Mouse (Mus musculus) heart, postnatal 0 days (tissue): ENCODE results near the gene D630003M21Rik. TPM values are rescaled to one million over a fixed set of nuclear protein-coding genes. Genes with fewer than 3 reads are reported as not detected.

Experiments used
- ATAC-seq: fragments of 200-750 bp; cut with Nextera tagmentation; 2 replicates; pipeline ENCODE4 v1.8.0; 2017; ENCODE audit warnings: low read depth, moderate number of reproducible peaks, moderate library complexity; ENCODE audit not compliant: insufficient read depth
- DNase-seq: peaks from one replicate; pipeline ENCODE4 v3.0.0-alpha.2; 2016; ENCODE audit warnings: low spot score
- H3K27ac ChIP-seq: fragments of 300-500 bp; sonication (generic); 2 replicates; pipeline ENCODE4 v1.5.1; 2014; ENCODE audit warnings: low read depth, mild to moderate bottlenecking
- H3K27me3 ChIP-seq: fragments of 300-500 bp; sonication (generic); 2 replicates; pipeline ENCODE4 v1.6.1; 2014; ENCODE audit warnings: low read length, mixed read lengths; ENCODE audit not compliant: control insufficient read depth, insufficient read depth
- H3K36me3 ChIP-seq: fragments of 300-500 bp; sonication (generic); replicated peaks from 2 replicates; pipeline ENCODE4 v1.6.1; 2014; ENCODE audit warnings: low read length, mixed read lengths; ENCODE audit not compliant: control insufficient read depth, insufficient read depth
- H3K4me1 ChIP-seq: fragments of 300-500 bp; sonication (generic); 2 replicates; pipeline ENCODE4 v1.6.1; 2014; ENCODE audit warnings: antibody characterized with exemption; ENCODE audit not compliant: control insufficient read depth, insufficient read depth
- H3K4me2 ChIP-seq: fragments of 300-500 bp; sonication (generic); 2 replicates; pipeline ENCODE4 v1.6.1; 2014; ENCODE audit warnings: low read depth, mild to moderate bottlenecking, low read length, moderate library complexity
- H3K4me3 ChIP-seq: fragments of 300-500 bp; sonication (generic); 2 replicates; pipeline ENCODE4 v1.5.1; 2014; ENCODE audit warnings: low read depth, low read length
- H3K9ac ChIP-seq: fragments of 300-500 bp; sonication (generic); replicated peaks from 2 replicates; pipeline ENCODE4 v1.6.1; 2014; ENCODE audit warnings: low read depth, low read length, mixed read lengths
- H3K9me3 ChIP-seq: fragments of 300-500 bp; sonication (generic); replicated peaks from 2 replicates; pipeline ENCODE4 v1.6.1; 2016; ENCODE audit warnings: low read length; ENCODE audit not compliant: control insufficient read depth
- CTCF ChIP-seq: IDR thresholded peaks from 2 replicates; pipeline ENCODE4 v1.5.1; 2016; ENCODE audit warnings: antibody characterized with exemption, control low read depth, low read depth
- EP300 ChIP-seq: IDR thresholded peaks from 2 replicates; pipeline ENCODE4 v1.6.1; 2016; ENCODE audit warnings: antibody characterized with exemption, low read depth
- WGBS: fragments of 180-500 bp; shearing (Covaris S2); extraction: QIAGEN DNeasy Blood & Tissue Kit; methylation state at CpG from one replicate; pipeline ENCODE4 v1.1.7; 2014; 5-methylcytosine and 5-hydroxymethylcytosine counted together
- polyA plus RNA-seq: library from polyadenylated mRNA; unstranded; fragments of >200 nt; fragmentation: Nextera tagmentation; extraction: Ambion mirVana; gene quantifications from 2 replicates; pipeline ENCODE4 v1.2.1, GENCODE M21; 2015
- total RNA-seq: library from RNA; depleted of rRNA; stranded (reverse); fragments of >200 nt; gene quantifications from 2 replicates; pipeline ENCODE4 v1.2.3, GENCODE M21; 2014; ENCODE audit warnings: low replicate concordance

The D630003M21Rik gene
- total and polyA plus RNA-seq, 2 experiments from 2014 or later: 2.1 to 2.4 TPM

DNA sequence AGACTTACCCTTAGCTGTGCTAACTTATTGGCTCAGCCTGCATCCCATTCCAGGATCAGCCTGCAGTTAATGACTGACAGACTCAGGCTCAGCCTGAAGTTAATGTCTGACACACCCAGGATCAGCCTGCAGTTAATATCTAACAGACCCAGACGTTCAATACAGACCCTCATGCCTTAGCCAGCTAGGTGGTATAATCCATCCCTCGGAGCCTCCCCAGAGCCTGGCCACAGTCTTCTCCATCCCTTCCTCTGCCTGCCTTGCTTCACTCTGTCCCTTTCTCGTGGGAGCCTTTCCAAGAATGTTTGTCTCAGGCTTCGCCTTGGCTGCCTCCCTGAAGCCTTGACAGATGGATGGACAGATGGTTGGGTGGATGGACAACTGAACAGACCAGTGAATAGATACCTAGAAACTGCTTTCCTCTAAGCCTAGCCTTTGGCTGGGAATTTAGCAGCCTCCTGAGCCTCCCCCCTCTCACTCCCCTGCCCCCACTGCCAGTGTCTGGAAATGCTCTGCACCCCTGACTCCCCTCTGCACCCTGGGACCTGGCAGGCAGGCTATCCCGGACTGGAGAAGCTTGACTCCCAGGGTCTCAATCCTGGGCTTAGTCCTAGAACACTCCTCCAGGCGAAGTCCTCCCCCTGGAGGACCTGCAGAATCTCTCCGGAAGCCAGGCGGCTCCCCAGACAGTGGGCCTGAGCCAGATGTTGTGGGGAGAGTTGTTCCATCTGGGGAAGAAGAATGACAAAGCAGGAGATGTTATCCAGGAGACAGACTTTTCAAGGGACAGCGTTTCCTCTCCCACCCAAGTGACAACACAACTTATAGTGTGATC, 13.5 kb downstream of the D630003M21Rik start:
- no peak overlapping the region for H3K27ac ChIP-seq
- no peaks in the 10 kb centered on the region for H3K36me3 ChIP-seq
- no peaks in the 10 kb centered on the region for H3K4me1 ChIP-seq
- DNase-seq (peak; percentile 24), ATAC-seq (peak; percentile 45; the same call in 1 of the 2 replicates)
- H3K9me3 ChIP-seq: no peaks in the 10 kb centered on the region
- TF ChIP-seq EP300: no peak
- no peak for TF ChIP-seq CTCF
- WGBS: 51% methylated on average over 9 of the region's 9 CpGs
- H3K9ac ChIP-seq: no peak overlapping the region
- no peak overlapping the region for H3K4me2 ChIP-seq
- H3K4me3 ChIP-seq: no peak overlapping the region
- no peaks in the 10 kb centered on the region for H3K27me3 ChIP-seq

GRCm38 (mm10) chr2:158211764-158212471, 17.1 kb downstream of the D630003M21Rik start:
- ATAC-seq (no peak), DNase-seq (no peak)
- H3K27ac ChIP-seq: no peak overlapping the region
- no peak overlapping the region for H3K4me2 ChIP-seq
- H3K9ac ChIP-seq: no peak overlapping the region
- WGBS: 73% methylated on average over 4 of the region's 4 CpGs
- H3K9me3 ChIP-seq: no peaks in the 10 kb centered on the region
- no peaks in the 10 kb centered on the region for H3K27me3 ChIP-seq
- no peak; the same call in 1 of the 2 replicates for TF ChIP-seq CTCF
- no peaks in the 10 kb centered on the region for H3K4me1 ChIP-seq
- no peaks in the 10 kb centered on the region for H3K36me3 ChIP-seq
- no peak overlapping the region for H3K4me3 ChIP-seq

GRCm38 (mm10) chr2:158210958-158211357, 18.1 kb downstream of the D630003M21Rik start:
- Histone ChIP-seq H3K27ac (no peak overlapping the region), H3K4me1 (no peaks in the 10 kb centered on the region), H3K4me2 (no peak overlapping the region), H3K4me3 (no peak overlapping the region), H3K9ac (no peak overlapping the region), H3K36me3 (no peaks in the 10 kb centered on the region), H3K27me3 (no peaks in the 10 kb centered on the region), H3K9me3 (no peaks in the 10 kb centered on the region)
- 35% methylated on average over 10 of the region's 10 CpGs for WGBS
- TF ChIP-seq EP300: no peak
- no peak for TF ChIP-seq CTCF
- no peak for ATAC-seq
- no peak for DNase-seq

- H3K27me3 ChIP-seq: no peaks in the 10 kb centered on the region
- ATAC-seq: no peak
Measured at GRCm38 (mm10) chr2:158210503-158210902, 18.5 kb downstream of the D630003M21Rik start.

DNA sequence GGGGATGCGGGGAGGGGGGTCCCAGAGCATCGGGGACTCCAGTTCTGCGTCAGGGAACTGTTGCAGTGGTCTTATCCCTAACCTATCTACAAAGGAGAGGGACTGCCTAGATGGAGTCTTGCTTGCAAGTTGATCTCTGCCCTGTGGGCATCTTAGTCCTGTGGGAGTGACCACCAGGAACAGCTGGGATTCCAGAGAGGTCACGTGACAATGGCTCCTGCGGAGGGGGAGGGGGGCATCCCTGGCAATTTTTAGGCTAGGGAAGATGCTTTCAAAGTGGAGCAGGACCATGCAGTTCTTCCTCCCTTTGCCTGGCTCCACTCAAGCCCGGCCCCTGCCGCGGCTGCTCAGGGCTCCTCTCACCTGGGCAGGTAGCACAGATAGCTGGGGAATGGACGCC, 19.2 kb downstream of the D630003M21Rik start:
- 49% methylated on average over 9 of the region's 9 CpGs for WGBS
- H3K27me3 ChIP-seq: no peaks in the 10 kb centered on the region
- H3K4me1 ChIP-seq: no peaks in the 10 kb centered on the region
- no peaks in the 10 kb centered on the region for H3K36me3 ChIP-seq
- no peak overlapping the region for H3K4me3 ChIP-seq
- H3K4me2 ChIP-seq: no peak overlapping the region
- no peak overlapping the region for H3K9ac ChIP-seq
- ATAC-seq (no peak), DNase-seq (no peak)
- no peak for TF ChIP-seq EP300
- TF ChIP-seq CTCF: no peak
- no peaks in the 10 kb centered on the region for H3K9me3 ChIP-seq
- no peak overlapping the region for H3K27ac ChIP-seq

More at GRCm38 (mm10) chr2:158210503-158210902, 18.5 kb downstream of the D630003M21Rik start:
- Histone ChIP-seq H3K4me3 (no peak overlapping the region), H3K4me1 (no peaks in the 10 kb centered on the region), H3K36me3 (no peaks in the 10 kb centered on the region), H3K27ac (no peak overlapping the region), H3K9ac (no peak overlapping the region), H3K4me2 (no peak overlapping the region), H3K9me3 (no peaks in the 10 kb centered on the region)
- WGBS: 41% methylated on average over 4 of the region's 4 CpGs
- DNase-seq: no peak
- TF ChIP-seq CTCF (no peak), EP300 (no peak)
